Mouse (Mus musculus) heart, adult 8-10 months (tissue): ENCODE measurements around the gene Zc3hav1l. TPM values are rescaled to one million over a fixed set of nuclear protein-coding genes. Genes with fewer than 3 reads are reported as not detected.

Source experiments
- total RNA-seq, 4 experiments: library from RNA; stranded (reverse); gene quantifications; 2 replicates each; pipeline ENCODE4 v1.2.4; 2022

Gene Zc3hav1l
- total RNA-seq, 4 experiments from 2014 or later = 1.0 to 1.6 (median 1.3) TPM

Other genes with a start within 250 kb of the Zc3hav1l start
- gene Tmem213, start 190.0 kb downstream of the Zc3hav1l start, total RNA-seq = not detected
- gene Atp6v0a4, start 174.7 kb downstream of the Zc3hav1l start, total RNA-seq = 1 to 10 TPM; 2.0 to 3.9 (median 2.2) TPM
- 1 to 10 TPM; 1.7 to 2.1 (median 1.9) TPM for gene D630045J12Rik, start 45.2 kb downstream of the Zc3hav1l start, total RNA-seq
- gene Zc3hav1, start 55.3 kb upstream of the Zc3hav1l start, total RNA-seq = 10 to 100 TPM; 13.8 to 15.5 (median 14.6) TPM
- 1 to 10 TPM; 1.3 to 2.1 (median 1.8) TPM for gene Ttc26, start 82.2 kb upstream of the Zc3hav1l start, total RNA-seq
- 10 to 100 TPM; 18.4 to 25.2 (median 21.4) TPM for gene Ubn2, start 134.7 kb upstream of the Zc3hav1l start, total RNA-seq
- gene Fmc1, start 234.2 kb upstream of the Zc3hav1l start, total RNA-seq = 100 to 1,000 TPM; 234 to 298 (median 248) TPM